Mouse (Mus musculus) kidney, embryonic 14.5 days (tissue): ENCODE data around the gene Wdr48. TPM values are rescaled to one million over a fixed set of nuclear protein-coding genes. Genes with fewer than 3 reads are reported as not detected.

Experiments used
- ATAC-seq: fragments of 200-750 bp; cut with Nextera tagmentation; 2 replicates; pipeline ENCODE4 v1.8.0; 2017; ENCODE audit warnings: moderate number of reproducible peaks, mild to moderate bottlenecking, moderate TSS enrichment, moderate library complexity; ENCODE audit not compliant: low FRiP score, low TSS enrichment
- H3K27ac ChIP-seq: fragments of 300-500 bp; sonication (generic); 2 replicates; pipeline ENCODE4 v1.5.1; 2014; ENCODE audit warnings: low read depth, mild to moderate bottlenecking, low read length, moderate library complexity, mixed read lengths
- H3K27me3 ChIP-seq: fragments of 300-500 bp; sonication (generic); 2 replicates; pipeline ENCODE4 v1.6.1; 2014; ENCODE audit warnings: mild to moderate bottlenecking, low read length; ENCODE audit not compliant: control insufficient read depth, insufficient read depth
- H3K36me3 ChIP-seq: fragments of 300-500 bp; sonication (generic); 2 replicates; pipeline ENCODE4 v1.6.1; 2014; ENCODE audit warnings: low read length, mixed read lengths; ENCODE audit not compliant: control insufficient read depth, insufficient read depth
- H3K4me1 ChIP-seq: fragments of 300-500 bp; sonication (generic); 2 replicates; pipeline ENCODE4 v1.6.1; 2014; ENCODE audit warnings: low read length, mixed read lengths; ENCODE audit not compliant: control insufficient read depth, insufficient read depth
- H3K4me2 ChIP-seq: fragments of 300-500 bp; sonication (generic); replicated peaks from 2 replicates; pipeline ENCODE4 v1.6.1; 2014; ENCODE audit warnings: low read depth, mild to moderate bottlenecking, low read length
- H3K4me3 ChIP-seq: fragments of 300-500 bp; sonication (generic); 2 replicates; pipeline ENCODE4 v1.5.1; 2014; ENCODE audit warnings: mild to moderate bottlenecking, low read length
- H3K9ac ChIP-seq: fragments of 300-500 bp; sonication (generic); 2 replicates; pipeline ENCODE4 v1.6.1; 2014; ENCODE audit warnings: low read depth, mild to moderate bottlenecking, low read length, moderate library complexity
- H3K9me3 ChIP-seq: fragments of 300-500 bp; sonication (generic); 2 replicates; pipeline ENCODE4 v1.6.1; 2016; ENCODE audit warnings: low read length; ENCODE audit not compliant: control insufficient read depth
- WGBS: fragments of 180-500 bp; shearing (Covaris S2); extraction: QIAGEN DNeasy Blood & Tissue Kit; methylation state at CpG from one replicate; pipeline ENCODE4 v1.1.7; 2014; 5-methylcytosine and 5-hydroxymethylcytosine counted together
- polyA plus RNA-seq: library from polyadenylated mRNA; unstranded; fragments of >200 nt; fragmentation: Nextera tagmentation; extraction: Ambion mirVana; gene quantifications from 2 replicates; pipeline ENCODE4 v1.2.1, GENCODE M21; 2014

The Wdr48 gene
- polyA plus RNA-seq, 1 experiment from 2014 or later, result 58.4 TPM

DNA sequence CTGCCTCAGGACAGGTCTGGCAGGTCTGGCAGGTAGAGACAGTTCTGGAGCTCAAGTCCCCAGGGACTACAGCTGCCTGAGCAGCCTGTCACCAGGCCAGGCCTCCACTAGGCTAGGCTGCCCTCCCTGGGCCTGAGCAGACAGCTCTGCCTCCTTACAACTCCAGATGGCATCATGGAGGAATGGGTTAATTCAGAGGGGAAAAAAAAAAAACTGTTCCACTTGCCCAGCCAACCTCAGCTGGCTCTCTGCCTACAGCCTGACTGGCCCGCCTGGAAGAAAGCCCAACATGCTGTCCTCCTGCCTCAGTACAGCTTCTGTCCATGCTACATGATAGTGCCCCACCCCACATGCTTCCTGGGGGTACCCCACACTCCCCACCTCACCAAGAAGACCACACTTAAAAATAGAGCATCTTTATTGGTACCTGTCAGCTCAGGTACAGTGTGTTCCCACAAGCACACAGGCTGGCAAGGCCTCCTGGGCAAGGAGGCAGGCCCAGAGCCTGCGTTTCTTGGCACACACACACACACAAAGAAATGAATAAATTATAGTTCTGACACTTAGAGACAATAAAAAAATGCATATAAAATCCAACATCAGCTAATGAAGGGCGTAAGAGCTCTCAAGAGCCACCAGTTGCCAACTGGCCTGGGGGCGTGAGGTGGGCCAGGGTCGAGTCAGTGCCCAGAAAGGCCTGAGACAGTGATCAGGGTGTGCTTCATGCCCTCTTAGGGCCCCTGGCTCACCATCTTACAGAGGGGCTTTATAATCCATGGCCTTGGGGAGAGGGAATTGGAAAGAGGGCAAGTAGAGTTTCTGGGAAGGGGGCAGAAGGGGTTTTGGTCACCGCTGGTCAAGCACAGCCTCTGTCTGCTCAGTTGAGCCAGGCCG is 76.3 kb downstream of the Wdr48 start:
- H3K27ac ChIP-seq, result no peak overlapping the region
- H3K36me3 ChIP-seq, result peaks cover 35% of the 10 kb centered on the region
- H3K4me1 ChIP-seq, result peaks cover 5% of the 10 kb centered on the region; the same call in 1 of the 2 replicates
- H3K9ac ChIP-seq, result no peak overlapping the region
- no peaks in the 10 kb centered on the region for H3K9me3 ChIP-seq
- no peak for ATAC-seq
- no peak overlapping the region for H3K4me2 ChIP-seq
- WGBS, result 79% methylated on average over 7 of the region's 7 CpGs
- H3K27me3 ChIP-seq, result no peaks in the 10 kb centered on the region
- no peak overlapping the region for H3K4me3 ChIP-seq

DNA sequence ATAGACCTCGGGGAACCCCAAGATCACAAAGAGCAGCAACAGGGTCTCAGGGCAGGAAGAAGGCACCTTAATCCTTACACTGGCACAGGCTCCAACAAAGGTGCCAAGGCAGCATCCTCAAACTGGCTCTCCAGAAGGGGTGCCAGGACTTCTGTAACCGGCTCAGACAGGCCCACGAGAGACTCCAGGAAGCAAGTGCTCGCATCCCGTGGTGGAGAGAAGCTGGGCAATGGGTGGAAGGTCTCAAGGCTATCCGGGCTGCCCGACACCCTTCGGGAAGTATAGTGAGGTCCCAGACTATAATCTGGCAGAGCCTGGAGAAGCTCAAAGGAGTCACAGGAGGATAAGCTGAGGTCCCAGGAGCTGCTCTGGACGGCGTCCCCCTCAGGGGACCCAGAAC is 77.5 kb downstream of the Wdr48 start:
- Histone ChIP-seq H3K36me3 (peaks cover 35% of the 10 kb centered on the region), H3K4me3 (no peak overlapping the region), H3K27ac (no peak overlapping the region), H3K4me2 (no peak overlapping the region), H3K9ac (no peak overlapping the region), H3K4me1 (peaks cover 13% of the 10 kb centered on the region), H3K27me3 (no peaks in the 10 kb centered on the region), H3K9me3 (no peaks in the 10 kb centered on the region)
- ATAC-seq, result no peak
- 93% methylated on average over 10 of the region's 10 CpGs for WGBS

DNA sequence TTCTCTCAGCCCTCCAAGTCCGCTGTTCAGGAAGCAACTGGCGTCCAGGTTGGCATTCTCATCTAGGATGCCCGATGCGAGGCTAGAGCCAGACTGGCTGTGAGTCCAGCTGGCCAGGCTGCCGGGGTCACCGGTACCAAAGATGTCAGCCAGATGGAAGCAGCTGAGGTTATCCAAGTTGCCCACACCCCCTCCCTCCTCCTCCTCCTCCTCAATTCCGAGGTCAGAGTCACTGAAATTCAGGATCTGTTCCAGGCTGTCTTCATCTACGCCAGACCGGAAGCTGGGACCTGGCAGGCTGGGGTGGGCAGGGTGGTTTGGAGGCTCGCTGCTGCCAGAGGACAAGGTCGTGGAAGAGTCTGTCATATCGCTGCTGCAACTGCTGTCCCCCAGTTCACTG is 77.9 kb downstream of the Wdr48 start:
- no peak for ATAC-seq
- Histone ChIP-seq H3K27ac (no peak overlapping the region), H3K4me3 (no peak overlapping the region), H3K27me3 (no peaks in the 10 kb centered on the region), H3K36me3 (peaks cover 35% of the 10 kb centered on the region), H3K4me2 (no peak overlapping the region), H3K4me1 (peaks cover 17% of the 10 kb centered on the region), H3K9me3 (no peaks in the 10 kb centered on the region), H3K9ac (no peak overlapping the region)
- 91% methylated on average over 12 of the region's 12 CpGs for WGBS

DNA sequence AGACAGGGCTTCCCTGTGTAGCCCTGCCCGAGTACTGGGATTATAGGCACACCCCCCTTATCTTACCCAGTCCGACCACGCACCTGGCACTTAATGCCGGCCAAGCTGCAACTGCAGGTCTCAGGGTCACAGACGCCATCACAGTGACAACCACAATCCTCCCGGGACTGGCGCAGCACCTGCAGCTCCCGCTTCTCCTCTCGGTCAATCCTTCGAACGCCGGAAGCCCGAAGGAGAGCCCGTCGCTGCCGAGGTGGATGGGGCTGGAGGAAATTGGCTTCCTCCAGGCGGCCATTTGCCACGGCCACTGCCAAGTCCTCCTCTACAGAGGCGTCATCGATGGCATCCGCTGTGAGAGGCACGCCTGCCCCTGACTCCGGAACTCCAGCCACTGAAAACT is 78.6 kb downstream of the Wdr48 start:
- ATAC-seq, result no peak
- Histone ChIP-seq H3K9me3 (no peaks in the 10 kb centered on the region), H3K4me1 (peaks cover 24% of the 10 kb centered on the region), H3K9ac (no peak overlapping the region), H3K27ac (no peak overlapping the region), H3K36me3 (peaks cover 35% of the 10 kb centered on the region), H3K4me2 (no peak overlapping the region), H3K27me3 (no peaks in the 10 kb centered on the region), H3K4me3 (no peak overlapping the region)
- 92% methylated on average over 23 of the region's 23 CpGs for WGBS

DNA sequence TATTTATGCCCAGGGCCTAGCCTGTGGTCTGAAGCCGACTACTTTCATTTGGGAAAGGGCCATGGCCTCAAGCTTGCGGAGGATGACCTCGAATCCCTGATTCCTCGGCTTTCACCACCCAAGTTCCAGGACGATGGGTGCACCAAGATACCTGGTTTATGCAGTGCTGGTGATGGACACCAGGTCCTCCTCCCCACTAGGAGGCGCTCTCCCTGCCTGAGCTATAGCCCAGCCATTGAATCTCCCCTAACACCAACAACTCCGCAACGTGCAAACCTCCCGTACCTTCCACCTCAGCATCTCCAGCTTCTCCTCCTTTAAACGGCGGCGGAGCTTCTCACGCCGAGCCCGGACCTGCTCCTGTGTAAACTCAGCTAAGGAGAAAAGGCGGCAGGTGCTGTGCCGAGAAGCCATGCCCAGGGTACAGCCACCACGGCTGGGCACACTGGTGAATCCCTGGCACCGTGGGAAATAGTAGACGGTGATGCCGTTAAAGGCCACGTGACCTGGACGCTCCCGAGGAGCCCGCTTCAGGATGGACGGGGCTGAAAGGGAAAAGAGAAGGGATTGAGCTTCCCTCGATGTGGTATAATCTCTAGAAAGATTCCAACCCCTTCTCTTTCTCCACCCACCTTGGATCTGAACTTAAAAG is 79.3 kb downstream of the Wdr48 start:
- no peak overlapping the region for H3K27ac ChIP-seq
- H3K4me3 ChIP-seq, result no peak overlapping the region
- peaks cover 35% of the 10 kb centered on the region for H3K36me3 ChIP-seq
- WGBS, result 92% methylated on average over 27 of the region's 27 CpGs
- peaks cover 28% of the 10 kb centered on the region for H3K4me1 ChIP-seq
- ATAC-seq, result no peak
- H3K9ac ChIP-seq, result no peak overlapping the region
- no peaks in the 10 kb centered on the region for H3K27me3 ChIP-seq
- H3K4me2 ChIP-seq, result no peak overlapping the region
- no peaks in the 10 kb centered on the region for H3K9me3 ChIP-seq

DNA sequence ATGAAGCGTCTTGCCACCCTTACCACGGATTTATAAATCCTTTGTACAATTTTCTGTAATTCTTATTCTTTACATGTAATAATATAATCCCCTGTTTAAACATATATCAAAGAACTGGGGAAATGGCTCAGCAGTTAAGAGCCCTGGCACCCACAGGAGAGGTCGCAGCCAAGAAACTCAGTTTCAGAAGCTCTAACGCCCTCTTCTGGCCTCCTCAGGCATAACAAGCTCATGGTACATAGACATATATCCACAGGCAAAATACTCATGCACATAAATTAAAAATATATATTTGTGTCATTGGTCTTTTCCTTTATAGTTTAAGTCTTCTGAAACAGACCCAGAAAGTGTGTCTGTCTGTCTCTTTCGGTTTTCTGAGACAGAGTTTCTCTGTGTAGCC is 79.9 kb downstream of the Wdr48 start:
- Histone ChIP-seq H3K4me1 (peaks cover 28% of the 10 kb centered on the region), H3K9me3 (no peaks in the 10 kb centered on the region), H3K27ac (no peak overlapping the region), H3K27me3 (no peaks in the 10 kb centered on the region), H3K4me2 (no peak overlapping the region), H3K9ac (no peak overlapping the region), H3K4me3 (no peak overlapping the region), H3K36me3 (peaks cover 35% of the 10 kb centered on the region)
- 85% methylated on average over 5 of the region's 5 CpGs for WGBS
- no peak for ATAC-seq

DNA sequence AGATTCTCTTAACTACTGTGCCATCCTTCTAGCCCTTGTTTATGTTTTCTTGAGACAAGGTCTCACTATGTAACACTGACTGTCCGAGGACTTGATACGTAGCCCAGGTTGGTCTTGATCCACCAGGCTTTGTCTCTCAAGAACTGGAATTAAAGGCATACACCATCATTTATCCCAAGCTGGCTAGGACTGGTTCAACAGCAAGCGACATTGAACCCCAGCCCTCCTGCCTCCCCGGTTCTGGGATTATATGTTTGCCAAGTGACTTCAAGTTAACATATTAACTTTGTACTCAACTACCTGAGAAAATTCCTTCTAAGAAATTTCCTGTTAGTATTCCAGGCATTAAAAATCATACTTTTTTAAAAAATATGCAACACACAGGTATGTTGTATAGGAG is 80.6 kb downstream of the Wdr48 start:
- WGBS, result 93% methylated on average over 4 of the region's 4 CpGs
- Histone ChIP-seq H3K4me3 (no peak overlapping the region), H3K9me3 (no peaks in the 10 kb centered on the region), H3K27ac (no peak overlapping the region), H3K4me1 (peaks cover 33% of the 10 kb centered on the region), H3K9ac (no peak overlapping the region), H3K36me3 (peaks cover 35% of the 10 kb centered on the region), H3K27me3 (no peaks in the 10 kb centered on the region), H3K4me2 (no peak overlapping the region)
- no peak for ATAC-seq
